17 mouse cellular contexts compared by ENCODE assay signal in the genomic region with DNA sequence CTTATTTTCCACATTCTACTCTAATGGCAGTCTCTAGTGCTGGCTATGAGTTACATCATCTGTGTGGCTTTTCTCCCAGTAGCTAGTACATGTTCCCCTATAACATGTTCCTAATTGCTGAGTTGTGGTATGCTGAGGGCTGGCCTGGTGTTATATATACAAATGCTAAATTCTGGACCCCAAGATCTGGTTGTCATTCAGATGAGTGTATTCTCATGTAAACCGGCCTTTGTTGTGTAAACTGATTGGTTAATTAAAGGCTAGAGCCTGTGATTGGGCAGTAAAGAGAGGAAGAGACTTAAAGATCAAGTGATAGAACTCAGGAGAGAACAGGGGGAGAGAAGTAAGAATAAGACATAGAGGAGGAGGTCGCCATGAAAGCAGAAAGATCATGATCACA.
"Had no signal": no experiment of that assay in that cellular context is flagged by ENCODE, and none has a peak within 500 bp of the region (broad histone marks: within the 10 kb centered on the region; RNA-seq: fewer than 3 reads in every experiment).

No protein-coding gene starts in this region.

- H3K4me3 ChIP-seq: layer of hippocampus, adult 2 months; limb, embryonic 12.5 days; liver, embryonic 13.5 days; lung, embryonic 15.5 days; midbrain, embryonic 12.5 days; neural tube, embryonic 13.5 days; stomach, embryonic 15.5 days had no signal

- H3K9me3 ChIP-seq: limb, embryonic 12.5 days; liver, embryonic 13.5 days; lung, embryonic 15.5 days; midbrain, embryonic 12.5 days; neural tube, embryonic 13.5 days; stomach, embryonic 15.5 days had no signal

- H3K27ac ChIP-seq: layer of hippocampus, adult 2 months; limb, embryonic 12.5 days; liver, embryonic 13.5 days; lung, embryonic 15.5 days; midbrain, embryonic 12.5 days; neural tube, embryonic 13.5 days; stomach, embryonic 15.5 days had no signal

- DNase-seq: kidney, adult 18-20 months; kidney, postnatal 10 days; kidney, postnatal 4 days; liver; liver, embryonic 13.5 days; liver, postnatal 0 days; right cerebral cortex, adult 18-20 months; right cerebral cortex, postnatal 4 days; spleen, adult 18-20 months; thymus, postnatal 4 days had no signal

- H3K36me3 ChIP-seq: limb, embryonic 12.5 days; liver, embryonic 13.5 days; lung, embryonic 15.5 days; midbrain, embryonic 12.5 days; neural tube, embryonic 13.5 days; stomach, embryonic 15.5 days had no signal

- ATAC-seq: liver, postnatal 0 days; midbrain, embryonic 16.5 days had no signal

- H3K4me2 ChIP-seq: limb, embryonic 12.5 days; liver, embryonic 13.5 days; lung, embryonic 15.5 days; midbrain, embryonic 12.5 days; neural tube, embryonic 13.5 days; stomach, embryonic 15.5 days had no signal

- H3K9ac ChIP-seq: limb, embryonic 12.5 days; liver, embryonic 13.5 days; liver, postnatal 0 days; lung, embryonic 15.5 days; midbrain, embryonic 12.5 days; neural tube, embryonic 13.5 days; stomach, embryonic 15.5 days had no signal

- H3K27me3 ChIP-seq: limb, embryonic 12.5 days; liver, embryonic 13.5 days; lung, embryonic 15.5 days; neural tube, embryonic 13.5 days; stomach, embryonic 15.5 days had no signal
